Mouse (Mus musculus) cerebellum, adult 11 months (tissue): Measurements from ENCODE around the gene Hsd3b1.
"Not testable (repeated sequence)": the region's sequence is repeated elsewhere in the genome, so short reads cannot be mapped to it uniquely, and the experiment has no call there.

Experiments used
- DNase-seq: peaks from one replicate; pipeline ENCODE4 v3.0.0; 2022

The Hsd3b1 gene

GRCm38 (mm10) chr3:98859576-98859975, at the start of gene Hsd3b1:
Hsd3b1 (minus strand) TSS chr3:98859794.
- DNase-seq = no peak

GRCm38 (mm10) chr3:98897606-98898005, 38.0 kb upstream of the Hsd3b1 start:
- no peak for DNase-seq

DNA sequence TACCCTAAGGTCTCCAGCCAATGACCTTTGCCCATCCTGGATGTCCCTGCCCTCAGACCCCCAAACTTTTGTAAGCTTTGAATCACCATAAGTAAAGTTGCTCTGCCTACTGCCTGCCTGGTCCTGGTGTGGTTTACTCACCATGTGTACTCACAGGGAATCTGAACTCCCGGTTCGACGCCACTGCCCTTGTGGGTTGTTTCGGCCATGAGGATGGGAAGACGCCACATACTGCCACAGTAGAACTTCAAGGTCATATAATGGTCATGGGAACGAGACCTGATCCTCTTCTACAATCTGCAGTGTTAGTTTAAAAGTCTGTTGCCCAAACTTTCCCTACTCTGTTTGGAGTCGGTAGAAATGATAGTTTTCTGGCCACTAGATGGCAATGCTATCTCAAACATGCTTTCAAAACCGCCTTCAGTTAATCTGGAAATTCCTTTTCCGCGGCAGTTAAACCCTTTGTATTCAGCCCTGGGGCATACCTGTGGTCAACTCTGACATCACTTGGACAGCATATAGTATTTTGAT, 35.5 kb upstream of the Hsd3b1 start:
- no peak for DNase-seq

- no peak for DNase-seq
Measured at GRCm38 (mm10) chr3:98893057-98893772, 33.6 kb upstream of the Hsd3b1 start, which contains the start of gene Hao2. Hao2 (minus strand) TSS chr3:98893239.

- no peak for DNase-seq
Measured at GRCm38 (mm10) chr3:98890430-98890829, 30.8 kb upstream of the Hsd3b1 start.

DNA sequence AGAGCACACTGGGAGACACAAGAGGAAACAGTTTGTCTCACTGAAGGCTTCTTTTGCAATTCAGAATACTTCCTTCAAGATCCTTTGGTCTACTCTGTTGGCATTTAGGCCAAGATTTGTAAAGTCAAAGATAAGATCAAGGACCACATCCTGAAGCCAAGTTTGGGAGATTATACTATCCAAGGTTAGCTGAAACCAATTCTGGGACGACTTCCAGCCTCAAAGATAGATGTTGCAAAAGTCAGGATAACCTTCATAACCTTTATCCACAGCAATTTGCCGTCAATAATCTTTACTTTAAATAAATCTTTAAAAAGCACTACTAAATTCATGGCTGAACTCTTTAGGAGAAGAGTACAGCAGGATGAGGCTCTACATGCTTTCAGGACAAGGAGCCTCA, 28.6 kb upstream of the Hsd3b1 start:
- DNase-seq = no peak

GRCm38 (mm10) chr3:98880831-98881230, 21.2 kb upstream of the Hsd3b1 start:
- no peak for DNase-seq

GRCm38 (mm10) chr3:98880216-98880615, 20.6 kb upstream of the Hsd3b1 start:
- no peak for DNase-seq

- DNase-seq = no peak
Measured at GRCm38 (mm10) chr3:98868219-98868618, 8.6 kb upstream of the Hsd3b1 start.

GRCm38 (mm10) chr3:98862800-98863199, 3.2 kb upstream of the Hsd3b1 start:
- no peak for DNase-seq

DNA sequence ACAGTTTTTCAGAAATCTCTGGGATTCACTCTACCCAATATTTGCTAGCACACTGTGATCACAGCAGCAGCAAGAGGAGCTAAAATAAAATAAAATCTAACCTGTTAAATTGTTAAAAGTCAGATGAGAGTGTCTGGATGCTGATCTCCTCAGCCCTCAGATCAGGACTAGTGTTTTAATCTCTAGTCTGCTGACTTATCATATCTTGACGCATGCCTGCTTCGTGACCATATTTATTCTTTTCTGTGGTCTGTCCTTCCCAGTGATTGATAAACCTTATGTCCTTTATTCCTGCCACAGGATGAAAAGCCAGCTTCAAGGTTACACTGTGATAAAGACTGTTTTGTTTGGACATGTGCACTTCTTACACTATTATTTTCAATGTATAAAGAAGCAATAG, 1.5 kb downstream of the Hsd3b1 start:
- DNase-seq = no peak

DNA sequence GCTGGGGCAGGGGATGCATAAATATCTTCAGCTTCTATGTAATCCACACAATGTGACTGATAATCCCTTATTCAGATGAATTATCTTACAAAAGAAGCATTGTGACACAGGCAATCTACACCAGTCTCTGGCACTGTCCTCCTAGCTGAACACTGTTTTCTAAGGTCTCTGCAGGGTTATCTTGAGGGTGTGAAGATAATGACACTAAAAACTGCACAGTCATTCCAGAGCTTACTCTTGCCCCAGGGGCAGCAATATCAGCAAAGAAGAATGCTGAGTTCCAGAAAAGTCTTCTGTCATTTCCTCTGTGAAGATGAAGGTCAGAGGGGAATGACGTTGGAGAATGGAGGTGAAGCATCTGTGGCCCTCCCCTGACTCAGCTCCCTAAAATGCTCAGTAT, 2.7 kb downstream of the Hsd3b1 start:
- no peak for DNase-seq

GRCm38 (mm10) chr3:98855160-98855559, 4.4 kb downstream of the Hsd3b1 start:
- DNase-seq = no peak

GRCm38 (mm10) chr3:98853685-98854084, 5.9 kb downstream of the Hsd3b1 start:
- DNase-seq = no peak

DNA sequence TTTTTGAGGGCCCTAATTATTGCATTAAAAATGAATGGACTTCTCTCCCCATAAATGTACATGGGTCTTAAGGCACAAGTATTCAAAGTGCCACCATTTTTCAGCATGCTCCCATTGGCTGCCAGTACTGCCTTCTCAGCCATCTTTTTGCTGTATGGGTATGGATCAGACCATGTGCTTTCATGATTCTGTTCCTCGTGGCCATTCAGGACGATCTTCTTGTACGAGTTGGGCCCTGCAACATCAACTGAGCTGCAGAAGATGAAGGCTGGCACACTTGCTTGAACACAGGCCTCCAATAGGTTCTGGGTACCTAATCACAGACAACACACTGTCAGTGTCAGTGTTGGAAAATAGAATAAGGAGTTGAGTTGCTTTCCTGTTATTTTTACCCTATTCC, 6.5 kb downstream of the Hsd3b1 start:
- no peak for DNase-seq

DNA sequence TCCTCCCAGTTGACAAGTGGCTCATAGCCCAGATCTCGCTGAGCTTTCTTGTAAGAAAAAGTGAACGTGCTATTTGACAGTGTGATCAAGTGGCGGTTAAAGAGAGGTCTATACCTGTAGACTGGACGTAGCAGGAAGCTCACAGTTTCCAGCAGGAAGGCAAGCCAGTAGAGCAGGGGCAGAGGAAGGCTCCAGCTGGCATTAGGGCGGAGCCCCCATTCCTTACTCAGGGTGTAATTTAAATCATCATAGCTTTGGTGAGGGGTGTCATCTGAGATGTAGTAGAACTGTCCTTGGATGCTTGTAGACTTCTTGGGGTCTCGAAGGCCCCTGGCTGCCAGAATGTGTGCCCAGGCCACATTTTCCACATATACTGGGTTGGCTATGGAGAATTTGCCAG, 7.0 kb downstream of the Hsd3b1 start:
- DNase-seq = no peak

DNA sequence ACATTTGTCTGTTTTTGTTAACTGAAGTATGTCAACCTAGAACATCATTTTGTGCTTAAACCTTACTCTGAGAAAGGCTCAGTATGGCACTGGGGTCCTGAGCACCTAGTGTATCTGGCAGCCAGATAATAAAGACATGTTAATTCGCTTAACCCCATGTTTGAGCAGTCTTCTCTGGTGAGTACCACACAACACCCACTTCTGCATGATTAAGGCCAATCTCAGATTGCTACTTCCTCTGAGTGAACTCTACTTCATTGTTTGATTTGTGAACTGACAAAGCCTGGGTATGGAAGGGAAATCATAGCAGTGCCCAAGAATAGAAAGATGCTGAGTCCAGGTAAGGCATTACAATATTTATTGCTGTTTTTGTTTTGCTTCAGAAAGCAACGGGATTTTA, 7.7 kb downstream of the Hsd3b1 start:
- no peak for DNase-seq

GRCm38 (mm10) chr3:98850262-98850661, 9.3 kb downstream of the Hsd3b1 start:
- no peak for DNase-seq

DNA sequence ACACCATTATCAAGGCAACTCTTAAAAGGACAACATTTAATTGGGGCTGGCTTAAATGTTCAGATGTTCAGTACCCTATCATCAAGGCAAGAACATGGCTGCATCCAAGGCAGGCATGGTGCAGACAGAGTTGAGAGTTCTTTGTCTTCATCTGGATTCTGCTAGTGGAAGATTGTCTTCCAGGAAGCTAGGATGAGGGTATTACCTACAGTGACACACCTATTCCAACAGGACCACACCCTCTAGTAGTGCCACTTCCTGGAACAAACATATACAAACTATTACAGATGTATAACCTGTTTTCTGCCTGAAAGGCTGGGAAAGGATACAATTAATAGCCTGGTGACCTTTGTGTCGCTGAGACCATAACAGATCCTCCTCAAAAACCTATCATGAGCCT, 10.7 kb downstream of the Hsd3b1 start:
- DNase-seq = no peak

DNA sequence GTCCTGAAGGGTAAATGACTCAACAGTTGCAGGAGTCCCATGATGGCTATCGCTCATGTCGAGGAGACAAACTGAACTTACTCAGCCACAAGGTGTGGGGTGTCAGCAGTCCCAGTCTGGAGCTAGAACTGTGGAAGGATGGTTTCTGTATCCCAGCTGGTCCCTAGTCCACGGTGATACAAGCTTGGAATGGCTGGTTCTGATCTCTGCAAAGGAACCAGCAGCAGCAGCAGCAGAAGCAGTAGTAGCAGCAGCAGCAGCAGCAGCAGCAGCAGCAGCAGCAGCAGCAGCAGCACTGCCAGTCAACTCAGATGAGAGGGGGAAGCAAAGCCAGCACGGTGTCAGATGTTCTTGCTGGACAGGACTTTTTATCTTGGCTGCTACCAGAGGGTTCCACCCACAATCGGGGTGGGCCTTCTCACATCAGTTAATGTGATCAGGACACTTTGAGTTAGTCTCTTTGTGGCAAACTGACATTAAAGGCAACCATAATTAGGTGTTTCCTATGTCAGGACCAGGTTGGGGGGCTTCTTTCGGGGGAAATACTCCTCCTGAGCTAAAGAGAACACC, 45.4 kb downstream of the Hsd3b1 start, which contains the start of gene Hsd3b6:
Gene Hsd3b6, minus strand, starts transcription at position 343 of the 570 bp plus-strand sequence.
- no peak for DNase-seq

GRCm38 (mm10) chr3:98812653-98813052, 46.9 kb downstream of the Hsd3b1 start:
- not testable (repeated sequence) for DNase-seq

- DNase-seq = not testable (repeated sequence)
Measured at GRCm38 (mm10) chr3:98805032-98805431, 54.6 kb downstream of the Hsd3b1 start.
